Mouse (Mus musculus) heart, postnatal 0 days (tissue): ENCODE data around the gene Il6st.

Experiments used
- CTCF ChIP-seq: IDR thresholded peaks from 2 replicates; pipeline ENCODE4 v1.5.1; 2016; ENCODE audit warnings: antibody characterized with exemption, control low read depth, low read depth
- EP300 ChIP-seq: IDR thresholded peaks from 2 replicates; pipeline ENCODE4 v1.6.1; 2016; ENCODE audit warnings: antibody characterized with exemption, low read depth

DNA sequence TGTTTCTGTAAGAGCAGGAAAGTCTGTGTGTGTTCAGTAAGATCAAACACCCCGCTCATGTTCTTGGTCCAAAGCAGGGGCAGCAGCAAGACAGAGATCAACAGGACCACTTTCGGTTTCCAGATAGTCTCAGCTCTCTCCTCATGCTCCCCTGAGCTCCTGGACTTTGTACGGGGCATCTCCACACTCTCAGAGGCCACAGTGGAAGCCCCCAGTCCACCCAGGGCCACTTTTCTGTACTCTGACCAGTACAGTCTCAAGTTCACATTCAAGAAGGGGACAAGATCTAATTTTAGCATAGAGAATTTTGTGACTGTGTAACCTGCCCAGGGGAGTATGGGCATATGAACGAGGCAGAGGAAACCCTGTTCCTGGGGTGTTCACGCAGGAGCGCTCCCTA is 3.9 kb upstream of the Il6st start:
- TF ChIP-seq CTCF (no peak), EP300 (no peak)
